Mouse (Mus musculus): Measurements from ENCODE around the gene Rab15. TPM values are rescaled to one million over a fixed set of nuclear protein-coding genes. Genes with fewer than 3 reads are reported as not detected.
"Not testable (repeated sequence)": the region's sequence is repeated elsewhere in the genome, so short reads cannot be mapped to it uniquely, and the experiment has no call there.

Gene Rab15
- polyA plus RNA-seq, 1 experiment from 2014 or later = 0.31 TPM

GRCm38 (mm10) chr12:76795350-76795749, 27.4 kb downstream of the Rab15 start, which contains the start of gene Gpx2:
Gpx2 (minus strand) TSS chr12:76795554.
- Histone ChIP-seq H3K27ac (no peak within 1 kb of the TSS), H3K4me2 (no peak within 1 kb of the TSS), H3K4me3 (no peak within 1 kb of the TSS), H3K9me3 (replicated peaks) (no peaks in the 10 kb centered on the region), H3K36me3 (no peaks in the 10 kb centered on the region), H3K9ac (no peak within 1 kb of the TSS), H3K4me1 (peaks cover 8% of the 10 kb centered on the region; the same call in 1 of the 2 replicates), H3K27me3 (replicated peaks) (peaks cover 51% of the 10 kb centered on the region)
- no peak for ATAC-seq
- 71% methylated on average over 5 of the region's 5 CpGs for WGBS (ENCODE audit: insufficient replicate concordance)

DNA sequence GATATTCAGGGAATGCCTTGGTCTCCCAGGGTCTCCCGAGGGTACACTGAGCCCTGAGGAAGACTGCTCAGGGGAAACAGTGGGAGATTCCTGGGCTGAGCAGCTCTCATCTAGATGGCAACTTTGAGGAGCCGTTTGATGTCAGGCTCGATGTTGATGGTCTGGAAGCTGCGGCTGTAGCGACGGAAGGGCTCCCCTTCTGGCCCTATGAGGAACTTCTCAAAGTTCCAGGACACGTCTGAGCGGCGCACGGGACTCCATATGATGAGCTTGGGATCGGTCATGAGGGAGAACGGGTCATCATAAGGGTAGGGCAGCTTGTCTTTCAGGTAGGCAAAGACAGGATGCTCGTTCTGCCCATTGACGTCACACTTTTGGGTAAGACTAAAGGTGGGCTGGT, 30.2 kb downstream of the Rab15 start:
- H3K36me3 ChIP-seq; H3K27ac ChIP-seq; H3K4me2 ChIP-seq; H3K9me3 ChIP-seq (replicated peaks); H3K4me3 ChIP-seq; ATAC-seq; H3K9ac ChIP-seq: not testable (repeated sequence)
- H3K4me1 ChIP-seq = peaks cover 12% of the 10 kb centered on the region; the same call in 1 of the 2 replicates
- peaks cover 38% of the 10 kb centered on the region for H3K27me3 ChIP-seq (replicated peaks)
- 46% methylated on average over 14 of the region's 14 CpGs for WGBS (ENCODE audit: insufficient replicate concordance)

DNA sequence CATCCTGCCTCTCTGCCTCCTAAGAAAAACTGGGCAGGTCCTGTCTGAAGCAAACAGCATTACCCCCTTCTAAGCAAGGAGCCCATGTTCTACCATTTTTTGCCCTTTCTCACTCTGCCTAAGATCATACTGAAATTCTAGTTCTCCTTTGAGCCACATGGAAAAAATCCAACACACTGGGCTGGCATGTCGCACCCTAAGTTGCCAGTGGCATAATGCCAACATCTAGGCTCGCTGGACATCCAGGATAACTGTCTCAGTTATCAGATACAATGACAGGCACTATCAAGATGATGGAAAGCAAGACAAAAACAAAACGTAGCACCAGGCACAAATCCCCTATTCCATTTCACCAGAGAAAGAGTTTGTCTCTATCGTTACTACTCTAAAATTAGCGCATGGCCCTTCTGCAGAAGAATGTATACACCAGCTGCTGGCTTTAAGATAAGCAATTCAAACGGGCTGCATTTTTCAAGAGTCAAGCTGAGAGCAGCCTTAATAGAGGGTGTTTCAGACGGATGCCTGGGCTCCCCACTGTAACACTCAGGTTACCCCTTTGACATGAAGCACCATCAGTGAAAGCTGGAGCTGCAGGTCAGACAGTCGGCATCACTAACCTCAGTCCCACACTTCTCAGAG, 32.1 kb downstream of the Rab15 start:
- H3K9me3 ChIP-seq (replicated peaks) = no peaks in the 10 kb centered on the region
- no peak overlapping the region for H3K4me2 ChIP-seq
- no peak overlapping the region for H3K9ac ChIP-seq
- H3K36me3 ChIP-seq = no peaks in the 10 kb centered on the region
- 37% methylated on average over 8 of the region's 8 CpGs for WGBS (ENCODE audit: insufficient replicate concordance)
- H3K27me3 ChIP-seq (replicated peaks) = peaks cover 22% of the 10 kb centered on the region
- ATAC-seq = no peak
- no peak overlapping the region for H3K27ac ChIP-seq
- H3K4me1 ChIP-seq = peaks cover 12% of the 10 kb centered on the region; the same call in 1 of the 2 replicates
- no peak overlapping the region for H3K4me3 ChIP-seq

- Histone ChIP-seq H3K27me3 (replicated peaks) (0 out of 2 replicates have a peak, but pooled peaks cover 2% of the 10 kb centered on the region), H3K36me3 (peaks cover 10% of the 10 kb centered on the region), H3K9ac (no peak overlapping the region), H3K4me3 (no peak overlapping the region), H3K4me2 (no peak overlapping the region), H3K27ac (no peak overlapping the region), H3K9me3 (replicated peaks) (no peaks in the 10 kb centered on the region), H3K4me1 (no peaks in the 10 kb centered on the region)
- 69% methylated on average over 10 of the region's 10 CpGs for WGBS (ENCODE audit: insufficient replicate concordance)
- no peak for ATAC-seq
These were observed 38.6 kb downstream of the Rab15 start for GRCm38 (mm10) chr12:76784056-76784619.

GRCm38 (mm10) chr12:76780639-76781468, 41.9 kb downstream of the Rab15 start:
- H3K4me3 ChIP-seq = no peak overlapping the region
- H3K4me2 ChIP-seq = no peak overlapping the region
- H3K27me3 ChIP-seq (replicated peaks) = no peaks in the 10 kb centered on the region
- H3K27ac ChIP-seq = no peak overlapping the region
- H3K4me1 ChIP-seq = no peaks in the 10 kb centered on the region
- H3K9ac ChIP-seq = no peak overlapping the region
- no peak for ATAC-seq
- no peaks in the 10 kb centered on the region for H3K9me3 ChIP-seq (replicated peaks)
- 78% methylated on average over 12 of the region's 12 CpGs for WGBS (ENCODE audit: insufficient replicate concordance)
- H3K36me3 ChIP-seq = peaks cover 23% of the 10 kb centered on the region

- no peak for ATAC-seq
- Histone ChIP-seq H3K4me1 (no peaks in the 10 kb centered on the region), H3K27ac (no peak overlapping the region), H3K9me3 (replicated peaks) (no peaks in the 10 kb centered on the region), H3K36me3 (peaks cover 29% of the 10 kb centered on the region), H3K27me3 (replicated peaks) (no peaks in the 10 kb centered on the region), H3K9ac (no peak overlapping the region), H3K4me3 (no peak overlapping the region), H3K4me2 (no peak overlapping the region)
- 74% methylated on average over 5 of the region's 5 CpGs for WGBS (ENCODE audit: insufficient replicate concordance)
These were observed 42.8 kb downstream of the Rab15 start for GRCm38 (mm10) chr12:76779951-76780350.

- Histone ChIP-seq H3K27me3 (replicated peaks) (no peaks in the 10 kb centered on the region), H3K27ac (no peak overlapping the region), H3K9me3 (replicated peaks) (no peaks in the 10 kb centered on the region), H3K9ac (no peak overlapping the region), H3K4me1 (no peaks in the 10 kb centered on the region), H3K36me3 (peaks cover 29% of the 10 kb centered on the region), H3K4me3 (no peak overlapping the region), H3K4me2 (no peak overlapping the region)
- no peak for ATAC-seq
- WGBS (ENCODE audit: insufficient replicate concordance) = 78% methylated on average over 10 of the region's 10 CpGs
These were observed 44.2 kb downstream of the Rab15 start for GRCm38 (mm10) chr12:76778305-76779083.

DNA sequence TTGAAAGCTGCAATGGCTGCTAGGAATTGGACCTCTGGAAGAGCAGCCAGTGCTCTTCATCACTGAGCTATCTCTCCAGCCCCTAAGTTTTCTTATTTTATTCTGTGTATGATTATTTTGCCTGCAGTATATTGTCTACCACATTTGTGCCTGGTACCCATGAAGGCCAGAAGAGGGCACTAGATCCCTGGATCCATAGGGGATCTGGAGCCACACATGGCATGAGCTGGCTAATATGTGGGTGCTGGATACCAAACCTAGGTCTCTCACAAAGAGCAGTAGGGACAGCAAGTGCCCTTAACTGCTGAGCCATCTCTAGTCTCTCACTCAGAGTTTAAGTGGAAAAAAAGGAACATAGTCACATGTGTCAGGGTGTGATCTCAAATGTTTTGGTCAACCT, 44.9 kb downstream of the Rab15 start:
- H3K4me2 ChIP-seq = no peak overlapping the region
- no peak overlapping the region for H3K4me3 ChIP-seq
- no peaks in the 10 kb centered on the region for H3K27me3 ChIP-seq (replicated peaks)
- no peaks in the 10 kb centered on the region for H3K4me1 ChIP-seq
- no peak overlapping the region for H3K9ac ChIP-seq
- H3K27ac ChIP-seq = no peak overlapping the region
- H3K9me3 ChIP-seq (replicated peaks) = no peaks in the 10 kb centered on the region
- H3K36me3 ChIP-seq = peaks cover 29% of the 10 kb centered on the region
- no peak for ATAC-seq

DNA sequence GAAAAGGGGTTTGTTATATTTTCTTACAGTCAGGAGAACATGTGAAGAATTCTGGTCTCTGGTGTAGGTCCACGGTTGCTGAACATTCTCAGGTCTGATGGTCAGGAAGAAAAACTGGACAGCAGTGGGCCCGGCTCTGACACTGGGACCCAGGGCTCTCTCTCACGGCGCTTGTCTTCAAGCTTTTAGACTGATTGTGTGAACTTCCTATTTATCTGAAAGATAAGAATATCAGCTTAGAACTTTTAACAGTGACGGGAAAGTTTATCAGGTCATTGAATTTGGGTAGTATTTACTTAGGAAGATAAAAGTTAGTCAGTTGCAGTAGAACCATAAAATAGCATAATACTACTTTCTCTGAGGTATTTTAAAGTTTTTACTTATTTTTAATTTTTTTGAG, 45.8 kb downstream of the Rab15 start:
- ATAC-seq = no peak
- no peak overlapping the region for H3K9ac ChIP-seq
- H3K4me2 ChIP-seq = no peak overlapping the region
- H3K27ac ChIP-seq = no peak overlapping the region
- WGBS (ENCODE audit: insufficient replicate concordance) = 42% methylated on average over 5 of the region's 5 CpGs
- H3K4me1 ChIP-seq = no peaks in the 10 kb centered on the region
- no peaks in the 10 kb centered on the region for H3K27me3 ChIP-seq (replicated peaks)
- no peaks in the 10 kb centered on the region for H3K9me3 ChIP-seq (replicated peaks)
- no peak overlapping the region for H3K4me3 ChIP-seq
- H3K36me3 ChIP-seq = peaks cover 29% of the 10 kb centered on the region

- H3K27me3 ChIP-seq (replicated peaks) = no peaks in the 10 kb centered on the region
- H3K36me3 ChIP-seq = peaks cover 21% of the 10 kb centered on the region
- 80% methylated on average over 4 of the region's 4 CpGs for WGBS (ENCODE audit: insufficient replicate concordance)
- no peaks in the 10 kb centered on the region for H3K4me1 ChIP-seq
- H3K4me3 ChIP-seq = no peak overlapping the region
- H3K9me3 ChIP-seq (replicated peaks) = no peaks in the 10 kb centered on the region
- H3K4me2 ChIP-seq = no peak overlapping the region
- H3K27ac ChIP-seq = no peak overlapping the region
- ATAC-seq = no peak
- no peak overlapping the region for H3K9ac ChIP-seq
These were observed 47.6 kb downstream of the Rab15 start for GRCm38 (mm10) chr12:76775132-76775531.

GRCm38 (mm10) chr12:76774652-76775051, 48.1 kb downstream of the Rab15 start:
- H3K27me3 ChIP-seq (replicated peaks) = no peaks in the 10 kb centered on the region
- H3K4me1 ChIP-seq = no peaks in the 10 kb centered on the region
- no peak for ATAC-seq

More at GRCm38 (mm10) chr12:76774652-76775051, 48.1 kb downstream of the Rab15 start:
- 47% methylated on average over 3 of the region's 3 CpGs for WGBS (ENCODE audit: insufficient replicate concordance)
- H3K4me2 ChIP-seq = no peak overlapping the region
- peaks cover 18% of the 10 kb centered on the region for H3K36me3 ChIP-seq
- H3K4me3 ChIP-seq = no peak overlapping the region
- no peak overlapping the region for H3K9ac ChIP-seq
- no peaks in the 10 kb centered on the region for H3K9me3 ChIP-seq (replicated peaks)
- no peak overlapping the region for H3K27ac ChIP-seq
